Mouse (Mus musculus) bone marrow macrophage, adult 2 months (primary cell): ENCODE measurements around the gene Ndc80.

ENCODE experiments used
- CTCF ChIP-seq: IDR thresholded peaks from 2 replicates; pipeline ENCODE4 v1.5.1; 2012; ENCODE audit warnings: low read depth, mild to moderate bottlenecking, low read length, moderate library complexity
- POLR2A ChIP-seq: IDR thresholded peaks from 2 replicates; pipeline ENCODE4 v1.6.1; 2012; ENCODE audit warnings: mild to moderate bottlenecking, low read depth, low read length, borderline replicate concordance

DNA sequence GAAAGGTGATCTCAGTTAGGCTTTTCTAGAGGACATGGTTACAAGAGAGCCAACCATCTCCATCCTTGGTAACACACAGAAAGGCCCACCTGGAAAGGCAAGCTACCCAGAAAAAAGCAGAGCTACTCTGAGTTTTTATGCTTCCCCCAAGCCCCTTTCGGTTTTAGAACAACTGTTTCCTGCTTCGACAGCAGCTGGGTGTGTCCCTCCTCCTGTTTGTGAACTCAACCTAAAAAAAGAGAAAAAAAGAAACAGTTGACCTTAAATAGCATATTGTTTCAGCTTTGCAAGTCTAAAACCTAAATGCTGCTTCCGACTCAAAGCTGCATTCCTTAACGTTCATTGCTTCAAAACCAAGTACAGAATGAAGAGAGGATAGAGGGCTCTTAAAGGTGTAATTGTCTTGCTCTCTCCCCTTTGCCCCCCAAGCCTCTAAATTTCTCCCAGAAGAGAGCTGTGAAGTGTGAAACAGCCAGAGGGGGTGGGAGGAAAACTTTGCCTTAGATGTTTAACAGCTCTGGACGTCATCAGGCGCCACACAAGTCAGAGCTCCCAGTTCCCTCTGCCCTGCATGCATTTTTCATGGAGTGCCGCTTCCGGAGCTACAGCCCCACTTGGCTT is 40.3 kb downstream of the Ndc80 start:
- TF ChIP-seq CTCF (no peak), POLR2A (no peak)
